Mouse (Mus musculus): ENCODE results near the gene Ppcs. TPM values are rescaled to one million over a fixed set of nuclear protein-coding genes. Genes with fewer than 3 reads are reported as not detected.

Ppcs gene
- polyA plus RNA-seq, 1 experiment, result 9.9 TPM

- DNase-seq, result no peak
- Histone ChIP-seq H3K4me1 (ENCODE audit: control insufficient read depth, insufficient read depth, low read length) (no peaks in the 10 kb centered on the region), H3K4me3 (replicated peaks; ENCODE audit: extremely low read depth, low read depth, low read length) (no peak overlapping the region)
- TF ChIP-seq POLR2A (IDR thresholded peaks at IDR 0.05; ENCODE audit: borderline replicate concordance, extremely low read depth, low read depth, low read length), result no peak
- no peak for TF ChIP-seq CTCF (IDR thresholded peaks at IDR 0.05; ENCODE audit: insufficient read depth, low read length)
- WGBS, result 66% methylated on average over 7 of the region's 7 CpGs
These were observed 23.5 kb downstream of the Ppcs start for GRCm38 (mm10) chr4:119398751-119399150.

GRCm38 (mm10) chr4:119390369-119390768, 31.9 kb downstream of the Ppcs start:
- TF ChIP-seq POLR2A (IDR thresholded peaks at IDR 0.05; ENCODE audit: borderline replicate concordance, extremely low read depth, low read depth, low read length) (no peak), CTCF (IDR thresholded peaks at IDR 0.05; ENCODE audit: insufficient read depth, low read length) (peak; percentile 32)
- 84% methylated on average over 1 of the region's 1 CpGs for WGBS
- no peaks in the 10 kb centered on the region for H3K4me1 ChIP-seq (ENCODE audit: control insufficient read depth, insufficient read depth, low read length)
- no peak overlapping the region for H3K4me3 ChIP-seq (replicated peaks; ENCODE audit: extremely low read depth, low read depth, low read length)
- no peak for DNase-seq

- no peaks in the 10 kb centered on the region for H3K4me1 ChIP-seq (ENCODE audit: control insufficient read depth, insufficient read depth, low read length)
- DNase-seq, result no peak
- H3K4me3 ChIP-seq (replicated peaks; ENCODE audit: extremely low read depth, low read depth, low read length), result no peak overlapping the region
- WGBS, result 75% methylated on average over 3 of the region's 3 CpGs
- TF ChIP-seq POLR2A (IDR thresholded peaks at IDR 0.05; ENCODE audit: borderline replicate concordance, extremely low read depth, low read depth, low read length), result no peak
- no peak for TF ChIP-seq CTCF (IDR thresholded peaks at IDR 0.05; ENCODE audit: insufficient read depth, low read length)
These were observed 33.0 kb downstream of the Ppcs start for GRCm38 (mm10) chr4:119389184-119389583.

GRCm38 (mm10) chr4:119381471-119382190, 40.6 kb downstream of the Ppcs start:
- 65% methylated on average over 7 of the region's 7 CpGs for WGBS
- Histone ChIP-seq H3K4me1 (ENCODE audit: control insufficient read depth, insufficient read depth, low read length) (no peaks in the 10 kb centered on the region), H3K4me3 (replicated peaks; ENCODE audit: extremely low read depth, low read depth, low read length) (no peak overlapping the region)
- TF ChIP-seq POLR2A (IDR thresholded peaks at IDR 0.05; ENCODE audit: borderline replicate concordance, extremely low read depth, low read depth, low read length) (no peak), CTCF (IDR thresholded peaks at IDR 0.05; ENCODE audit: insufficient read depth, low read length) (no peak)
- DNase-seq, result no peak

GRCm38 (mm10) chr4:119369460-119369859, 52.8 kb downstream of the Ppcs start:
- TF ChIP-seq CTCF (IDR thresholded peaks at IDR 0.05; ENCODE audit: insufficient read depth, low read length), result no peak
- TF ChIP-seq POLR2A (IDR thresholded peaks at IDR 0.05; ENCODE audit: borderline replicate concordance, extremely low read depth, low read depth, low read length), result no peak
- 84% methylated on average over 6 of the region's 6 CpGs for WGBS
- Histone ChIP-seq H3K4me1 (ENCODE audit: control insufficient read depth, insufficient read depth, low read length) (no peaks in the 10 kb centered on the region), H3K4me3 (replicated peaks; ENCODE audit: extremely low read depth, low read depth, low read length) (no peak overlapping the region)
- no peak for DNase-seq

Other genes with a start within 250 kb of the Ppcs start
- gene Zfp691, start 248.2 kb downstream of the Ppcs start, polyA plus RNA-seq (2012; rRNA removed), result 8.9 and 10.1 TPM in 2 replicates
- gene Ermap, start 232.4 kb downstream of the Ppcs start, polyA plus RNA-seq (2012; rRNA removed), result 0.06 and 0.66 TPM in 2 replicates
- gene Svbp, start 227.1 kb downstream of the Ppcs start, polyA plus RNA-seq (2012; rRNA removed), result 18.1 and 24.0 TPM in 2 replicates
- 0.25 and 0.28 TPM in 2 replicates for gene Tmem269, start 204.2 kb downstream of the Ppcs start, polyA plus RNA-seq (2012; rRNA removed)
- gene AU022252, start 189.7 kb downstream of the Ppcs start, polyA plus RNA-seq (2012; rRNA removed), result 3.4 and 6.5 TPM in 2 replicates
- 22.4 and 24.0 TPM in 2 replicates for gene P3h1, start 189.5 kb downstream of the Ppcs start, polyA plus RNA-seq (2012; rRNA removed)
- gene Cldn19, start 167.0 kb downstream of the Ppcs start, polyA plus RNA-seq (2012; rRNA removed), result 1.2 TPM in 2 replicates
- gene Ybx1, start 127.8 kb downstream of the Ppcs start, polyA plus RNA-seq (2012; rRNA removed), result 158 and 195 TPM in 2 replicates
- gene Ppih, start 101.9 kb downstream of the Ppcs start, polyA plus RNA-seq (2012; rRNA removed), result 3.2 and 5.3 TPM in 2 replicates
- 3.4 and 4.2 TPM in 2 replicates for gene Ccdc30, start 6.9 kb downstream of the Ppcs start, polyA plus RNA-seq (2012; rRNA removed)
- gene Zmynd12, start 394 bp upstream of the Ppcs start, polyA plus RNA-seq (2012; rRNA removed), result 5.8 and 6.4 TPM in 2 replicates
- gene Rimkla, start 70.2 kb upstream of the Ppcs start, polyA plus RNA-seq (2012; rRNA removed), result 0.14 and 0.19 TPM in 2 replicates
- gene Foxj3, start 114.6 kb upstream of the Ppcs start, polyA plus RNA-seq (2012; rRNA removed), result 14.1 and 18.0 TPM in 2 replicates
- 5.1 and 5.9 TPM in 2 replicates for gene Frg2f1, start 117.1 kb upstream of the Ppcs start, polyA plus RNA-seq (2012; rRNA removed)
- gene Guca2a, start 215.3 kb upstream of the Ppcs start, polyA plus RNA-seq (2012; rRNA removed), result 23.0 TPM in 1 of 2 replicates, not detected in the other
- 0.46 TPM in 1 of 2 replicates, not detected in the other for gene Guca2b, start 236.5 kb upstream of the Ppcs start, polyA plus RNA-seq (2012; rRNA removed)

Measured in lung, adult 2 months (tissue).